Mouse (Mus musculus): Measurements from ENCODE around the gene Dus4l. TPM values are rescaled to one million over a fixed set of nuclear protein-coding genes. Genes with fewer than 3 reads are reported as not detected.
"Not testable (repeated sequence)": the region's sequence is repeated elsewhere in the genome, so short reads cannot be mapped to it uniquely, and the experiment has no call there.

Gene Dus4l
- 10 to 100 TPM; 11.8 to 12.7 TPM for total RNA-seq (2021)
- long read RNA-seq, experiment 1, partial matches to known transcripts = 0 of 3 reads
- long read RNA-seq, experiment 1, other reads (novel, unspliced or antisense) = 0 of 3 reads
- long read RNA-seq, experiment 2, partial matches to known transcripts = 0 of 2 reads
- long read RNA-seq, experiment 2, other reads (novel, unspliced or antisense) = 0 of 2 reads

DNA sequence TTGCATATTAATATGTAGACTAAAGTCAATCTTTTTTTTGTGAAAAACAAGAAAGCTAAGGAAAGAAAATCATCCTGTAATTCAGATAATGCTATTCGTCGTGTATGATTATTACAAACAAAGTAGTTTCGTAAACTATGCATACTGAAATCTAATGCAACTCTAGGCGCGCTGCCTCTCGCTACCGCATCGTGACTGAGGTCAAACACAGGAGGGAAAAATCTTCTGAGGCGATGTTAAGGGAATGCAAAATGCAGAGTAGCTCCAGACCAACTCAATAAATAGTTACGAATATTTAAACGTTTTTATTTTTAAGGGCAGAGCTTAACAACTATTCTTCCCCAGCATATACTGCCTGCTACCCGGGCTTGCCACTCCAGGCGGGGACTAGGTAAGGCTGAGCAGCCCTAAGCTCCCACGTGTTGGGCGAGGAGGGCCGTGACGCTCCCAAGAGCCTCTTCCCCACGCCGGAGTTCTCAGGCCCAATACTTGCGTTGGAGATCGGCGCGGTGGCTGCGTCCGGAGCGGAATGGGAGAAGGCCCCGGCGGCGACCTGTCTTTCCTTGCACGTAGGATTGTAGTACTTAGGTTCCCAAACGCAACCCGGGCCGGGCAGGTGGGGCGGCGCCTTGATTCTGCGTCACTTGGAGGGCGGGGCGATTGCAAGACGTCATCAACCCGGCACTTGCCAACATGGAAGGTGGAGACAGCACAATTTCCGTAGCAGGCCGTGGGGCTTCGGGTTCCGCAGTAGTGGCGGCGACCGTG lies at the start of gene Dus4l, which contains the start of gene Cog5:
Gene Dus4l, minus strand, starts transcription at position 630 of the 768 bp plus-strand sequence.
Gene Cog5, plus strand, starts transcription at position 673 of the 768 bp plus-strand sequence.
- DNase-seq (ENCODE audit: low spot score in 2 of 2) = peak; percentile 90 to 93

DNA sequence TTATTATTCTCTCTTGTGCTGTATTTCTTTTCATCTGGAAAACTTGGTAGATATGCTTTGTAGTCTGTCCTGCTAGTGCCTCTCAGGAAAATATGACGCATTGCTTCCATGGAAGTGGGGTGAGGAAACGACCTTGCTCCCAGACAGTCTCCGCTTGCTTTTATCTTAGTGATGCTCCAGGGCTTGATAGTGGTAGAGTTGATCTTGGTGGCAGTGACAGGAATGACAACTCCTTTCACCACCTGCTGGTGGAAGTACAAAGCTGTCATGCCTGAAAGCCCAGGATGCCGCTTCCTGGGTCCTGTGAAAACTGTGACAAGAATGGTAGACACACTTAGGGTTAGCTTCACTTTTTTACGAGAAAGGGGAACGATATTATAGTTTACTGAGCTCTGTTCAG lies 49.3 kb upstream of the Dus4l start:
- no peak for DNase-seq (ENCODE audit: low spot score in 2 of 2)

DNA sequence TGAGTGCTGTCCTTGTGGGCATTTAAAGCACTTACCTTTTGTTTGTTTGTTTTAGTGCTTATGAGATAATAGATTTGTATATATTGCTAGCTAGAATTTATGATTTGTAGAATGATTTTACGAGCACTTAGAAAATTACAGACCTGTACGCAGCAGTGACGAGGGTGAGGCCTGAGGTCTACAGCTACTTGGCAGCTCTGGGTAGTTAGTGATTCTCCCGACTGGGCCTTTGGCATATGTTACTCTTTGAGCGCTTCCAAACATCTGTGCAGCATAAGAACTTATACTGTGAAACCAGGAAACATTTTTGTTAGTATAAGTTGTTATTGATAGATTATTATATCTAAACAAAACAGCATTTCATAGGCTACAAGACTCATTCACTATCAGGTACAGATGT lies 46.8 kb upstream of the Dus4l start:
- DNase-seq (ENCODE audit: low spot score in 2 of 2) = no peak

DNA sequence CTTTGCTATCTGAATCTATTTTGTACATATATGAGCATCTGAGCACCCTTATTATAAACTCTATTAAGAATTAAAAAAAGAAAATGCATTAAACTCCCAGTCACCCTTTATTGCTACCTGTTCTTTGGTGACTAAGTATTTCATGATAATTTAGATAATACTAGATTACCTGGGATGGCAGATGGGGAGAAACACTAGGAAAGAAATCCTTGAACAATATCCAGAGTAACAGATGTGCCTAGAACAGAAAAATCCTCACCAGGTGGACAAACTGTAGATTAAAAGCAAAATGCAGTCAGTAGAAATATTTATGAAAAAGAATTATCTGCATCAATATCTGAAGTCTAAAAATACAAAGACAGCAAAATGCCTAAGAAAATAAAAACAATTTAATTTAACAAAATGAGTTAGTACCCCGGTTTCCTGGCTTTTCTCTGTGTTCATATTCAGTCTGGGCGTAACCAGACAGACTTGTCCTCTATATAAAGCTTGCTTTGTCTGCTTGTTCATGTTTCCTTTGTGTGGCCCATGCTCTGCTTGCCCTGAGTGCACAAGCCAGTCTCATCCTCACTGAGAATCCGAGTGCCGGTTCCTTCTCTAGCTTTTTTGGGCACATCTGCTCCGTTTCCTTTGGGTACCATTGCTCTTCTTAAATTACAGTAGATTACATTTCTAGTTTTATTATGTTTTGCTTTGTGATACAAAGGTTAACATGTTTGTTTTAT lies 46.2 kb upstream of the Dus4l start:
- DNase-seq (ENCODE audit: low spot score in 2 of 2) = no peak

DNA sequence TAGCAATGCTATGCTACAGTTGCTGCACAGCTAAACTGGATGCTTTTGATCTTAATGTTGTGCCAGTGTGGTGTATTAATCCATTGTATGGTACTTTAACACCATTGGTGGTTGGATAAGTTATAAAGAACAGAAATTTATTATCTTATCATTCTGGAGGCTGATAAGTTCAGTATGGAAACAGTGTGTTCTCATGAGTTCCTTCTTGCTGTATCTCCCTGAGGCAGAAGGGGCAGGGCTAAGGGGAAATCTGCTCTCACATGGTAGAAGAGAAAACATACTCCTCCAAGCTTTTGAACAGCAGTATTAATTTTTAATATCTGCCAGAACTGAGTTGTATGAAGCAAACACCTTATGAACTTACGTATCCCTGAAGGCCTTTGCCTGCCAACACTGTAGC lies 38.7 kb upstream of the Dus4l start:
- DNase-seq (ENCODE audit: low spot score in 2 of 2) = no peak

DNA sequence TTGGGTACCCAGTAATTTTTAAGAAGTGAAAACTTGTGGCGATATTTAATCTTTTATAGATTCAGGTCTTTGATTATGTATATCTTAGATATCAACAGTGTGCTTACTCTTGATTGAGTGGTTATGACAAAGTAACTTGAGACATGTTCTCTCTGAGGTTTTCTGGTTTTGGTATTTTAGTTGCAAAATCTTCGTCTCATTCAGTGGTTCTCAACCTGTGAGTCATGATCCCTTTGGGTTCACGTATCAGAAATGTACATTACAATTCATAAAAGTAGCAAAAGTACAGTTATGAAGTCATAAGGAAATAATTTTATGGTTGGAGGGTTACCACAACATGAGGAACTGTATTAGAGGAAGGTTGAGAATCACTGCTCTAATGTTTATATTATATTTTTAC lies 32.1 kb upstream of the Dus4l start:
- DNase-seq (ENCODE audit: low spot score in 2 of 2) = no peak

DNA sequence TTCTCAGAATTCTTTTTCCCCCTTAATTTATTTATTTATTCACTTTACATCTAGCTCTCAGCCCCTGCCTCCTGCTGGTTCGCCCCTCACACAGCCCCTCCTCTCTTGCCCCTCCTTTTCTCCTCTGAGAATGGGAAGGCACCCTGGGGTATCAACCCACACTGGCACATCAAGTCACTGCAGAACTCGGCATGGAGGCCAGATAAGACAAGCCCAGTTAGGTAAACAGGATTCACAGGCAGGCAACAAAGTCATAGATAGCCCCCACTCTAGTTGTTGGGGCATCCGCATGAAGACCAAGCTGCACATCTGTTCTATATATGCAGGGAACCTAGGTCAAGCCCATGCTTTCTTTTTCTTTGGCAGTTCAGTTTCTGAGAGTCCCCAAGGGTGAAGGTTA lies 12.6 kb upstream of the Dus4l start:
- DNase-seq (ENCODE audit: low spot score in 2 of 2) = no peak

DNA sequence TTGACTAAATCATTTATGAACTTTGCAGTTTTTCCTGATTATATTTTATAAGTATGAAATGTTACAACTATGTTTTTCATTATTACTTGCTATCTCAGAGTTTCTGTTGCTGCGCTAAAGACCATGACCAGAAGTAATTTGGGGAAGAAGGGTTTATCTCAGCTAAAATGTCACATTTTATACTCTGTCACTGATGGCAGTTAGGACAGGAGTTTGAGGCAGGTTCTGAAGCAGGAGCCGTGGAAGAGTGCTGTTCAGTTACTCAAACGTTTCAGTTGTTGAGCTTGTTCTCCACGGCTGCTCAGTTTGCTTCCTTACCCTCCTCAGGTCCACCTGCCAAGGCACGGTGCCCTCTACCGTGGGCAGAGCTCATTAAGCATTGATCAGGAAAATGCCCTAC lies 11.4 kb upstream of the Dus4l start:
- DNase-seq (ENCODE audit: low spot score in 2 of 2) = no peak

DNA sequence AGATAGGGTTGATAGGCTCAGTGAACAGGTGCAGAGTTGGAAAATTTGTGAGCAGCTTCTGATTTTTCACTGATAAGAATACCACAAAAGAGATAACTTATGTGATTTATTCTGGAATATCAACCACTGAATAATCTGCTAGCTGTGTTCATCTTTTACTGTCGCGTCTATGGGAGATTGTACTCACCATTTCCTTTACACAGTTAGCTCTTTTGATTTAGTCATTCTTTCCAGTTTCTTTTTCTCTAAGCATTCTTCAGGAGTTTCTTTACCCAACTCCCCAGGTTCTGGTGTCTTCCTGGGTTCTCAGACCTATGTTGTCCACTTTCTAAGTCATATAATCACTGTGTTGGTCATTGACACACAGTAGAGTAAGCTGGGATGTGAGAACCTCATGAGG lies 2.2 kb upstream of the Dus4l start:
- no peak for DNase-seq (ENCODE audit: low spot score in 2 of 2)

DNA sequence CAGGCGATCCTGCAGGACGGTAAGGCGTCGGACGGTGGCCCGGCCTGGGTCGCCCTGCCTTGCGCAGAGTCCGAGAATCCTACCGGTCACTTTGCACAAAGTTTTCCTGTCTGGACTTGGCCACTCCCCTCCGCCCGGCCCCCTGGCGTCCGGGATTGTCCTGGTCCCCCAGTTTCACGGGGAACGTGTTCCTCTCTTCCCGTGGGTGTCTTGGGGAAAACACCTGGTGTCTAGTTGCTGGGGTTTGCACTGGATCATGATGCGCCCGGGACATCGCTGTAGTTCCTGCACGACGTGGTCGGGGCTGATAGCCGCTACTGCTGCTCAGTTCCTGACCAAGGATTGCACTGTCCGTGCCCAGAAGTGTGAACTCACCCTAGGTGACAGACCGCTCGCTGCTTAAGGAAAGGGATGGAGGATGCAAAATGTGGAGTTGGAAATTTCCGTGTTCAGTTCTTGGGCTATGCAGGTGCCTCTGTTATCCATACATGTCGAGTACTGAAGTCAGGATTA lies 395 bp upstream of the Dus4l start:
- DNase-seq (ENCODE audit: low spot score in 2 of 2) = no peak

DNA sequence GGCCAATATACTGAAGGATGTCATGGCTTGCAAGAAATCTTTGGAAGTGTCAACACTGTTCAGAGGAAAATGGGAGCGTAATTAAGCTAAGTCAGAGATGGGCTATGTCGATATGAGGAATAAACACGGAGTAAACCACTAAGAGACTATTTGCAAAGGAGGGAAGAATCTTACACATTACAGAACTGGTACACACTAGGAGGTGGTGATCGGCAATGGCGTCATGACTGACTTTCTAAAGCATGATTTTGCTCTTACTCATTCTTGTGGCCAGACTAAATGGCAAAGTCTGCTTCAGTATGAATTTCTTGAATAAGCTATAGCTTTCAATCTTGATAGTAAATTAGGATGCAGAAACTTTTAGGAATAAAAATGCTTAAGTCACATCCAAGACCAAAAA lies 1.0 kb downstream of the Dus4l start:
- no peak for DNase-seq (ENCODE audit: low spot score in 2 of 2)

DNA sequence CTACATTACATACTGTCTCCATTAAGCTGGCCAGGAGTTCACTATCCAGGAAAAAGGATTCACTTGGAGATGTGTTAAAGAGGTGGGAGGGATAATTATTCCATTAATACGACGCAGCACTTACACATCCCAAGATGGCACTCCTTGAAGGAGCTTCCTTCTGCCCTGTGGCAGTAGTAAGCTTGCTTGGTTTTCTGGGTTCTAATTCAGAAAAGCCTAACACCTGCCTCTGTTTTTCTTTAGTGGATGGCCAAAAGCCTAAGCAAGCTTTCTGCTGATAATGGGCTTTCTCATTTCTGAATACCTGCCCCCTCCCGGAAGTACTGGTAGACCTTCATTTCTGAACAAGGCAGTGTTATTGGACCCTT lies 19.4 kb downstream of the Dus4l start:
- no peak for DNase-seq (ENCODE audit: low spot score in 2 of 2)

DNA sequence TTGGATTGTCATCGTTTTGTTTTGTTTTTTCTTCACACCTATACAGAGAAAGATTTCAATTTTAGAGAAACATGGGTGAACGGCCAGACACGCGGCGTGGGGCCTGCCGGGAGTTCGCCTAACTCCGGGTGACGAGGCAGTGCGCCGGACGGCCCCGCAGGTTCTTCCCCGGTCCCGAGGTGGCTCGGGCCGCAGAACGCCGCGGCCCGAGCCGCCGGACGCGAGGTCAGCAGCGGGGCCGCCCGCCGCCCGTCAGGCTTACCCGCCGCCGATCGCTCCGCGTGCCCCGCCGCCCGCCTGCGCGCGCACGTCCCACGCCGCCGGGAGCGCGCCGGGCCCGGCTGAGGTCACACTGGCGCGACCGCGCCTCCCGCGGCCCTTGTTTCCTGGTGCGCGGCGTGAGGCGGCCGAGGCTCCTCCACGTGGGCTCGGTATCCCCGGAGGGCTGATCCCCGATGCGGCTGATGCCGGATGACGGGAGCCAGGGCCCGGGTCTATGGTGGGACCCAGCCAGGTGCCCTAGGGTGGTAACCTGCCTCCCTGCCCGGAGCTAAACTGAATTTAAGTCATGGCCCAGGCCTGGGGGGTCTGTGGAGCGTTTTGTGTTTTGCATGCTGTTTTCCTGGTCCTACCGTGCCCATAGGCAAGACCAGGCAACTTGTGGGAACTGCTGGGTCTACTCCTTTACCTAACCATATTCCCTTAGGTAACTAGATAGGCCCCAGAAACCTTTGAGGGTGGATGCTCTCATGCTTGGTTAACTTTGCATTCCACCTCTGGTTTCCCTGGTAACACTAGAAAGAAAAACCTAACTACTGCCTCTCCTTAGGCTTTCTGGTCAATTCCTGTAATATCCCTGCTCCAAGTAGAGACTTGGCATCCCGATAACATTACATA lies 20.0 kb downstream of the Dus4l start, which contains the start of gene Bcap29:
Gene Bcap29, minus strand, starts transcription at position 316 of the 897 bp plus-strand sequence.
- DNase-seq (ENCODE audit: low spot score in 2 of 2) = peak; percentile 43 to 56

DNA sequence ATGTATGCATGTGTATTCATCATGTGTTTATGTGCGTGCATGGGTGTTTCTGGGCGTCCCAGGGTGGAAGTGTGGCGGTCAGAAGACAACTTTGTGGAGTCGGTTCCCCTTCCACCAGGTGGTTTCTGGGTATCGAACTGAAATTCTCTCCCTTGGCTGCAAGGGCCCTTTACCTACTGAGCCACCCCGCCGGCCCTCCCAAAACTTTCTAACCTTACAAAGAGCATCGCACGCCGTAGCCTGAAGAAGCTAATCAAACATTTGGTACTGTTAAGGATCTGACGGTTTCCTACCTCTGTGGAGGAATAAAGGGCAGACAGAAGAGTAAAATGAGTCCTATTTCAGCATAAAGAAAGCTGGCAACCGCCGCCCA lies 20.7 kb downstream of the Dus4l start:
- DNase-seq (ENCODE audit: low spot score in 2 of 2) = no peak

DNA sequence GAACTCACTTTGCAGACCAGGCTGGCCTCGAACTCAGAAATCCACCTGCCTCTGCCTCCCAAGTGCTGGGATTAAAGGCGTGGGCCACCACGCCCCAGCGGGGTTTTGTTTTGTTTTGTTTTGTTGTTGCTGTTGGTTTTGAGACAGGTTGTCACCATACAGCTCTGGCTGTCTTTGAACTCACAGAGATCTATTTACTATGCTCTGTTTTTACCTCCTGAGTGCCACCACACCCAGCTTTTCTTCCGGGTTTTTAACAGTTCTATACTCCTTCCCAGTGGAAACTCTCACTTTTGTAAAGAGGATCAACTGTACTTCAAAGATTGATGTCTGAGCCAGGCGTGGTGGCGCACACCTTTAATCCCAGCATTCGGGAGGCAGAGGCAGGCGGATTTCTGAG lies 26.2 kb downstream of the Dus4l start:
- DNase-seq (ENCODE audit: low spot score in 2 of 2) = not testable (repeated sequence)

DNA sequence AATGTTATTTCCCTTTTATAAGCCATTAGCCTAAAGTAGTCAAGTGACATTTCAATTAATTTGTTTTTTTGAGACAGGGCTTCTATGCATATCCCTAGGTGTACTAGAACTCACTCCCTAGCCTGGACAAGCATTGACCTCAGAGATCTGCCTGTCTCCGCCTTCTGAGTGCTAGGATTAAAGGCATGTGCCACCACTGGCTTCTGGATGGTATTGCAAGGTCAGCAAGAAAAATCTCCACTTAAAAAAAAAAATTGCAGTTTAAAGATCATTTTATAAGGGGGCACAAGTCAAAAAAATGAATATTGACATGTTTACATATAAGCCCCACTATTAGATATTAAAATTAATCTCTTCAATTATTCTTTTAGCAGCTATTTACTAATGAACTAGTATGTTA lies 29.6 kb downstream of the Dus4l start:
- DNase-seq (ENCODE audit: low spot score in 2 of 2) = no peak

DNA sequence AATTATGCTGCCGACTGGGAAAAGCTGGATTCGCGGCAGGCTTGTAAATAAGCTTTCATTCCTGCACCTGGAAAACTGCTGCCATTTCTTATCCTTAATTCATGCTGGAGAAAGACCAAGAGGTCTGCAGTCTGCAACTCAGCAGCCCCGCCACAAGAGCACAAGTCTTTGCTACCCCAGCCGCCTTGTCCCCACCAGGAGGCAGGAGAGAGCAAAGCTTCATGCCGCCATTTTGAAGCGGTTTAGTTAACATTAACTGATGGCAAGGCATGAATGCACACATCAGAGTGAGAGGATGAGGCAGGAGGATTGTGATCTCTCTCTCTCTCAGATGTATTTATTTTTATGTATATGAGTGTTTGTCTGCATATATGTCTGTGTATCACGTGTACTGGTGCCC lies 34.5 kb downstream of the Dus4l start:
- DNase-seq (ENCODE audit: low spot score in 2 of 2) = no peak

DNA sequence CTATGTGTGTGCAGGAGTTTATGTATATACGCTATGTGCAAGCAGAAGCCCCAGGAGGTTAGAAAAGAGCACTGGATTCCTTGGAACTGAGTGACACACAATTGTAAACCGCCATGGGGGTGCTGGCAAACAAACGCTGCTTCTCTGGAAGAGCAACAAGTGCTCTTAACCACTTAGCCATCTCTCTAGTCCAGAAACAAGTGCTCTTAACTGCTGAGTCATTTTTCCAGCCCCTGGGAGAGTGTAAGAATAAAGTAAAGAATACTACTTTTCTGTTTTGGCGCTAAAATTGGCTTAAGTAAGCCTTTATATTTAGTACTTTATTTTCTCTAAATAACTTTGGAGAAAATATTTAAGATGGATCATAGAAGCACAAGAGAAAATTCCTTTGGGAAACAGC lies 41.3 kb downstream of the Dus4l start:
- no peak for DNase-seq (ENCODE audit: low spot score in 2 of 2)

DNA sequence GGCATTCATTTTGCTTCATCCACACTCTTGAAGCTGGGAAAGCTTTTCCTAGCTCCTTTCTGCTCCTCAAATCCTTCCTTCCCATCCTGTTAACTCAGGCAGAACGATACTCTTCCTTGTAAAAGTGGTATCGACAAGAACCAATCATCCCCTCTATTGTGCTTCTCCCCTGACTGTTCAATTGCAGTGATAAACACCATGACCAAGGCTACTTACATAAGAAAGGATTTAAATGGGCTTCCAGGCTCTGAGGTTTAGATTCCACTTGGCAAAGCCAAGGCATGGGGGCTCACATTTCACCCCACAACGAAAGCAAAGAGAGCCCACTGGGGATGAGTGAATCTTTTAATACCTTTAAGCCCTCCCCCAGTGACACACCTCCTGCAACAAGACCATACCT lies 46.5 kb downstream of the Dus4l start:
- no peak for DNase-seq (ENCODE audit: low spot score in 2 of 2)

DNA sequence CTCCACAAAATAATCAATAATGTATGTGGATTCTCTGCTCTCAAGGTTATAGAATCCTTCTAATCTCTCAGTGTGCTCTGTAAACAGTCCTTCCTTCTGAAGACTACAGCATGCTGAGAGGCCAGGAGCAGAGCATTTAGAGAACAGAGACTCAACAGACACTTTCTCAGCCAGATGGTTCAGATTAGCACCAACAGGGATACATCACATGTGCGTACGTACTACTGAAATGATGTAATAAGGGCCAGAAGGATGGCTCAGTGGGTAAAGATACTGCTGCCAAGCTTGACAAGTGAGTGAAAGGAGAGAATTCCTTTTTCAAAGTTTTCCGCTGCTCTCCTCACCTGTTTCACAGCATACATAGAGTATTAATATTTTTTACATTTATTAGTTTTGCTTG lies 49.7 kb downstream of the Dus4l start:
- no peak for DNase-seq (ENCODE audit: low spot score in 2 of 2)

DNA sequence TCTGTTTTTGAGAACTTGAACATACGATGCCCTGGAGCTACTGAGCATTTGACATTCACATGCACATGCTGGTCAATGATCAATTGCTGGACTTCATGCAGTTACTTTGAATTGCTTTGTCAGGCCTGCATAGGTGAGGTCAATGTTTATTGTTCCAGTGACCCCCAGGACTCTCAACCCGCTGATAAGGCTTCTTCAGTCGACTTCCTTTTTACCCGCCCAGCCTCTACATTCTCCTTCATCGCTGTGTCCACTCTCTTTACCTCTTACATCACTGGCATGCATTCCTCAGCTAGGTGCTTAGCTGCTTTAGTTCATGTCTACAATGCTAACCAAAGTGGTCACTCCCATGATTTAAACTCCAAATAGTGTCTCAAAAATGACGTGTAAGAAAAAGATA lies 51.0 kb downstream of the Dus4l start:
- DNase-seq (ENCODE audit: low spot score in 2 of 2) = no peak

Data from adrenal gland, postnatal 4 days (tissue).